Mouse (Mus musculus): ENCODE data around the gene Gramd4. TPM values are rescaled to one million over a fixed set of nuclear protein-coding genes. Genes with fewer than 3 reads are reported as not detected.
A peak's percentile ranks its signal among the peaks of the same experiment; 100 is the strongest.
"Not testable (repeated sequence)": the region's sequence is repeated elsewhere in the genome, so short reads cannot be mapped to it uniquely, and the experiment has no call there.

The Gramd4 gene
- total RNA-seq, 4 experiments from 2014 or later, result 24.1 to 30.9 (median 29.9) TPM

DNA sequence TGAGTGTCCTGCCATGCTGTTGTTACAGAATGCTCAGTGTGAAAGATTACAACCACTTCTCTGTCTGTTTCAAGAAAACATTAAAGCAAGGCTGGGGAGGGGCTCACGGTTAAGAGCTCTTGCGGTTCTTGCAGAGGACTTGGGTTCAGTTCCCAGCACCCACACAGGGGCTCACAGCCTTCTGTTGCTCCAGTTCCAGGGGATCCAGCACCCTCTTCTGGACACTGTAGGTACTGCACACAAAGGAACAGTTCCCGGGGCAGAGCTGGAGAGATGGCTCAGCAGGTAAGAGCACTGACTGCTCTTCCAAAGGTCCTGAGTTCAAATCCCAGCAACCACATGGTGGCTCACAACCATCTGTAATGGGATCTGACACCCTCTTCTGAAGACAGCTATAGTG is 104.3 kb downstream of the Gramd4 start:
- not testable (repeated sequence) for DNase-seq (ENCODE audit: low spot score in 2 of 2)

DNA sequence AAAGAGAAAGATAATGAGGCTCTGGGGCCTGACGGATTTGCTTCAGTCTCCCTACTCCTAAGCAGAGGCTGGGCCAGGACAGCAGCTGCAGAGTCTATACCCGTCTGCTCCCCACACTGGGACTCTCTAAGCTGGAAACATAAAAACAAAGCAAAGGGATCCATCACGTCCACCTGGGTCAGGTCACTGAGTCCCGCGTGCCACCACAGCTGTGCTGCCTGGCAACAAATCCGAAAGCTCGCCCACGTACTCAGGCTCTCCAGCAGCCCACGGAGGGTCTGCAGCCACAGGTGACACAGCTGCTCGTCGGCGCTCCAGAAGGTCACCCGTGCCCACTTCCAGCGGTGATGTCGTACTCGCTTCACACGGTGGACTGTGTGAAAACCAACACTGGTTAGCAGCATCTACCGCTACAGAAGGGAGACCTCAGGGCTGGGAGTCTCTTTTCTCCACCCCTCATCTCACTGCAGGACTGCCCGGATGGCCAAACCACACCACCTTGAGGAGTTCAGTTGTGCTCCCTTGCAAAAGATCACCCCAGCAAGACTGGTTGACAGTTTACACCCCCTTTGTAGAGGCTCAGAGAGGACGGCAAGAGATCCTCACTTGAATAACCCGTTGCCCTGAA is 107.3 kb downstream of the Gramd4 start:
- no peak for DNase-seq (ENCODE audit: low spot score in 2 of 2)

DNA sequence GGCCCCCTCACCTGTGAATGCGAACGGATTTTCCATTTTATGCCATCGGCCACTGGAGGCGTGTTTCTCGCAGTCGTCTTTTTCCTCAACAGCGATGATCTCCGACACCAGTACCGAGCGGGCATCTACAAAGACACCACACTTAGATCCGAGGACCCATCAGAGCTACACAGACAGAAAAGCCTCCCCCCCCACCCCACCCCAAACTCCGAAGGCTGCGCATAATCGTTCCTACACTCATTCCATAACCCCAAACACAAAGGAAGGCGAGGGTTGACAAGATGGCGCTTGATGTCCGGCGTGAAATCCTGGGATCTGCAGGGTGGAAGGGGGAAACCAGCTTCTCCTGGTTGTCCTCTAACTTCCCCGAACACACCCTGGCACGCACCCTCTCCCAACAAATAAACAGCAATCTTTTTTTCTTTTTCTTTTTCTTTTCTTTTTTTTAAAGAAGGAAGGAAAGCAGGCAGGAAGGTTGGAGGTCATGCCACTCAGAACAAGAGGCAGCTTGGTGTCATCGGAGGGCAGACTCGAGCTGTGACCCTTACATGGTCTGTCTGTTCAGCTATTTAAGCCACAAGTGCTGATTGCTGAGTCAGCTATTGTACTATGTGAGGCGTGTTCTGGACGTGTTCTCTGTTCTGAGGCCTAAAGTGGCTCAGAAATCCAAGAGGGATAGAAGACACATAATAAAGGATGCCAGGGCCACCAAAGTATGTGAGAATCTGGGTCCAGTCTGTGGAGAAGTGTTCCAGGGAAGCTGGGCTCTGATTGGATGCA is 108.5 kb downstream of the Gramd4 start:
- DNase-seq (ENCODE audit: low spot score in 2 of 2), result no peak

DNA sequence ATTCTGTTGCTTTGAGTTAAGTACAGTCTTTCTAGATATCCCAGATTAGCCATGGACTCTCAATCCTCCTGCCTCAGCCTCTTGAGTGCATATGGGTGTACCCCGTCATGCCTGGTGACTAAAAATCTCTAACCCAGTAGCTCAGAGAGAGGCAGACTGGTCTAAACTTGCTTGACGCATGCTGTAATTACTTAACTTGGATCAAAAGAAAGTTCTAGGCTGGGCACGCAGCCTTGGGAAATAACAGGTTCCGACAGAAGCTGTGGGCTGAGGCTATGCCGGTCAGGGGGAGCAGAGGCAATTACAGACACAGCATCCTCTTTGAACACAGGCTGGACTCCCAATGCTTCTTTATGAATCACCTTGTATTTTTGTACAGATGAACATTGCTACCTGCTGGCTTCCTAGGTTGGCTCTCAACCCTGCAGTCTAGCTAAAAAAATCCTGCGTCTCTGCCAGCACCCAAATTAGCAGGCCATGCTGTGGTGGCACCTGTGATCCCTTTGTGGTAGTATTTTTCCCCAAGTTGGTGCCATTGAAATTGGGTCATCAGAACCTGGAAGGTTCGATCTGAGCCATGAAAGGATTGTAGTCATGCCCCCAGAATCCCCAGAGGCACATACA is 109.6 kb downstream of the Gramd4 start:
- DNase-seq (ENCODE audit: low spot score in 2 of 2), result no peak

DNA sequence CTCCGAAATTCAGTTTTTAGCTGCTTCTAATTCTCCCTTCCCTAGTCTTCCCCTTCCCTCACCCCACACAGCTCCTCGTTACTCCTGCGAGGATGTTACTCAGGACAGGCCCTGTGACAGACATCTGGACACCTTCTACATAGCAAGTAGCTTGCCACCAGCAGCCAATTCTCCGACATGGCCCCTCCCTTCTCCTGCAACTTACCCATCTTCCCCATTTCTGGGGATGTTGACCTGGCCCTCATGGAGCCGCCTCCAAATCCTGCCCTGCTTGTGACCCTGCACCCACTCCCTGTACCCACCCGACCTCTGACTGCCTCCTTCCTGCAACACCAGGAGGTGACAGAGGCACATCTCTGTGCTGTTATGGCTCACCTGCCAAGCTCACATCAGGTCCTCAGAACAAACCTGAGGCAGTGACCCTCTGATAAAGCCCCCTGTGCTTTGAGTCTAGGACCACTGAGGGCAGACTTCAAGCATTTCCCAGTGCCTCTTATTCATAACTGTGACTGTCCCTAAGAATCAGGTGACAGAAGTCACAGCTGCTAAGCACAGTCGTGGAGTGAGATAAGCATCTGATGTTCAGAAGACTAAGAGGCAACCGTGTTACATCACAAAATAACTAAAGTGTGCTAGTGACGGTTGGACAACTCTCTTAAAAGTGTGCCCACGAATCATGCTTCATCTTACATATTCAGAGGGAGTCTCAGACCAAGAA is 110.5 kb downstream of the Gramd4 start:
- no peak for DNase-seq (ENCODE audit: low spot score in 2 of 2)

DNA sequence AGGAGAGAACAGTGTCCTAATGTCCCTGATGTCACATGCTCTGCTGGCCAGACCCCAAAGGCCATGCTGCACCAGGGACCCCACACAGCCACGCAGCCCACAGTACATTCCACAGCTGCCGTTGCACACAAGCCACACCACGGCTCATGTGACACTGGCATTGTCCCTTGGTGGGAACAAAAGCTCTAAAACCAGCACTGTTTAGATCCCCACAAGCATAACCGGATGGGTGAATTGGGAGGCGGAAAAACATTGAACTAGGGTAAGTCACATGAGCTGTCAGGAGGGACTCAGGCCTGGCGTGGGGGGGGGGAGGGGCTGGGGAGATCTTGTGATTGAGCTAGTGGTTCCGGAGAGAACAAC is 111.0 kb downstream of the Gramd4 start:
- DNase-seq (ENCODE audit: low spot score in 2 of 2), result peak; percentile 65 to 80

DNA sequence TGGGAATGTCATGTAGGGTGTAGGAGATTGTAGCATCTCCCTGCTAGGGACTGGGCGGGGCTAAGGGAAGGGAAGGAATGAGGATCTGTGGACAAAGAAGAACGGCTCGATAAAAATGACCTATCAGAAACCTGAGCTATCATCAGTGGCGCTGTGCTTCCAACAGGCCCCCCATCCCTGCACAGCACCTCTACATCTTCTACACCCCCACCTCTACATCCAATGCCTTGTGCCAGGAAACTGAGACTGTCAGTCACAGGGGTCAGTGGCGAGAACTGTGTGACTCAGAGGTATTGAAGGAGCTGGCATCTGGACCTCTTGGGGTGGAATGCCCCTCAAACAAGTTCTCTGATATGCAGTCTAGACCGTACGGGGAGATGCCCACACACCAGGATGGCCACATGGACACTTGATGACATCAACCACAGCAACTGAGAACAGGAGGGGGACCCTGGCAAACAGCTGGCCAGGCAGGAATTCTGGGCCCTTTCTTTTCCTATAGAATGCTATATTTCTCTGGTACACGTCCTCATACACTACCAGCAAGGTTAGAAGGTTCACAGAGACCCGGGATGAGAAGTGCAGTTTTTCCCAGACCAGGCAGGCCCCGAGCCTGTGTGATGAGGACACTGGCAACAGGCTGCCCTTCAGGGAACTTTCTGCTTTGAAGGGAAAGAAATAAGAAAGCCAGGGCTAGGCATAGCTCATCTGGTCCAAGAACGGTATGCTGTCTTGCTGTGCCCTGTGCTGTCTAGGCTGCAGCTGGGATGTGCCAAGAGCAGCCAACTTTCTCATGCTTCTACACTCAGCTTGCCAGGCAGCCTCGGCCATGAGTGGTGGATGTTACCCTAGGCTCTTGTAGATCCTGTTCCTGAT is 111.7 kb downstream of the Gramd4 start:
- no peak for DNase-seq (ENCODE audit: low spot score in 2 of 2)

DNA sequence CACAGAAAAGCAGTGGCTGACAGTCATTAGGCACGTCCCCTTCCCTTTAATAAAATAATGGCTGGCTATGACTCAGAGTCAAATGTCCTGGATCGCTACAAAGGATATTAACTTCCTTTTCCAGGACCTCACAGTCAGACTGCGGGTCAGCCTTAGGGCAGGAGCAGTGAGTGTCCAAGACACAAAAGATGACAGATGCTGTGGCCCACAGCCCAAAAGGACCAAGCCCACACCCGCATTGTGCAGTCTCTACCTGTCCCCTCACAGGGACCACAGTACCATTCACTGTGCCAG is 112.3 kb downstream of the Gramd4 start:
- no peak for DNase-seq (ENCODE audit: low spot score in 2 of 2)

DNA sequence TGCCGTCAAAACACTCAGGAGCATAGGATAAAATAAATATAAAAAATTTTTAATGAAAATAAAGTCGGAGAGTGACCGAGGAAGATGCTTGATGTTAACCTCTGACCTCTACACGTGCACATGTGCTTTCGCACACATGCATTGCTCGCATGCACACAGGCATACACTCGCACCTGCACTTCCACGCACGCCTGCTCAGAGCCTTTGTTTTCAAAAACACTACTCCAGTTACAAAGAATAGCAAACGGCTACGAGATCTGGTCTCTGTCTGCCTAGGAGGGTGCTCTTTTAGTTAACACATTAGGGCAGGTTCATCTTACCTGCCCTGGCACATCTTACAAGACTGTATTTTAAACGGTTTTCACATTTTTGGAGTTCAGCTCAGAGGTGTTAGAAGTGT is 113.8 kb downstream of the Gramd4 start:
- no peak for DNase-seq (ENCODE audit: low spot score in 2 of 2)

DNA sequence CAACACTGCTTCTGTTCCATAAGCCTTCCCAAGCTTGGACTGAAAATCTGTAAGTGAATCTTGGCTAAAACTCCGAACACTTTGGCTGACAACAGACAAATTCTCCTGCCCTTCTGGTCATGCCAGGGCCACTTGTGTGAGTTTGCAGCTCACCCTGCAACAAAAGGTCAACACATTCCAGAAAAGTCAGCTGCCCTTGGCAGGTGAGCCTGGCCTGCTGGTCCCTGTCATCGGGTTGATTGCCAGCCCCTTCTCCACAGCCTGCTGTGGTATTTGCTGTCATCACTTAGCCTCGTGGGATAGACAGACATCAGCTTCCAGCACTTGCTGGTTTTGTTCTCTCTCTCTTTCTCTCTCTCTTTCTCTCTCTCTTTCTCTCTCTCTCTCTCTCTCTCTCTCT is 114.6 kb downstream of the Gramd4 start:
- DNase-seq (ENCODE audit: low spot score in 2 of 2), result no peak

DNA sequence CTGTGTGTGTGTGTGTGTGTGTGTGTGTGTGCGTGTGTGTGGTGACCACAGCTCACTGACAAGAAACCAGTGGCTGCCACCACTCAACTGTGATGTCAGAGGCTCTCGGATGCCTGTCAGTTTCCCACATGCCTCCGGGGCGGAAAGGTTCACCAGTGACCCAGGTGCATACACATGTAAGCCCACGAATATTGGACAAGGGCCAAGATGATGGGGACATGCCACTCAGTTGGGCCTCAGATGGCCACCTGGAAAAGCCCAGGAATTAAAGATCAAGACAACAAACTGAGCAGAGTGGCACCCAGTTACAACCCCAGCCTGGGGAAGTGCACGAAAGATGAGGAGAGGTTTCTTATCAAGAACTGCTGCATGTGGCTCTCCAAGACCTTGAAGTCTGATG is 115.0 kb downstream of the Gramd4 start:
- no peak for DNase-seq (ENCODE audit: low spot score in 2 of 2)

DNA sequence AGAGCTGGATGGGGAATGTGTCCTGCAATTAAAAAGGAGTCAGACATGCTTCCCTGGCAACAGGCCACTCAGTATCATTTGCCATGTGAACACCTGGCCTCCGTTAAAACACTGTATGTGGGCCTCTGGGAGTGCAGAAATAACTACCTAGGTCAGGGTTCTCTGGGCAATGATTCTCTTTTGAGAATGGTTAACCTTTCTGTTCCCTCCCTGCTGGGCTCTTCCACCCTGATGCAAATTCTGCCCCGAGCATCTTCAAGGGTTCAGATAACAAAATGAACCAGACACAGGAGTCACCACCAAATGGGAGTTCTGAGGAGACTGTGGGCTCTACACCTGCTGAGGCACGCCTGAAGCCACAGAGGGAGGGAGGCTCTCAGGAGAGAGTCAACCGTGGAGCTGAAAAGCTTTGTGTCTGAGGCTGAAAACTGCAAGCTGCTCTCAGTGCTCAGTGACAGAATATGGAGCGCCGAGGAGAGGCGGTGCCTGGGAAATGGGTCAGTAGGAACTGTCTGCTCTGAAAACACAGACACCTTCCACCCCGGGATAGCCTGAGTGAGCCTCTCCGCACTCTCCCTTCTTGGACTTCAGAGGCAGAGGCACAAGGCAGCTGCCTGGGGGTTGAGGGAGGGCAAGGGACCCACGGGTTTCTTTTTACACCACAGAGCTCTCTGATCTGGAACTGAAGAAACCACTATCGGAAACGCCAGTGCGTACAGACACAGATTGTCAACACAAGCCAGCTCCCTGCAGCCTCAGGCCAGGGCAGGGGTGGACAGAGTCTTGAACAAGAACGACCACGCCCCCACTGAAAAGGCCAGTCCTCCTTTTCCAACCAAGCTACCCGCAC is 115.9 kb downstream of the Gramd4 start:
- DNase-seq (ENCODE audit: low spot score in 2 of 2), result no peak

DNA sequence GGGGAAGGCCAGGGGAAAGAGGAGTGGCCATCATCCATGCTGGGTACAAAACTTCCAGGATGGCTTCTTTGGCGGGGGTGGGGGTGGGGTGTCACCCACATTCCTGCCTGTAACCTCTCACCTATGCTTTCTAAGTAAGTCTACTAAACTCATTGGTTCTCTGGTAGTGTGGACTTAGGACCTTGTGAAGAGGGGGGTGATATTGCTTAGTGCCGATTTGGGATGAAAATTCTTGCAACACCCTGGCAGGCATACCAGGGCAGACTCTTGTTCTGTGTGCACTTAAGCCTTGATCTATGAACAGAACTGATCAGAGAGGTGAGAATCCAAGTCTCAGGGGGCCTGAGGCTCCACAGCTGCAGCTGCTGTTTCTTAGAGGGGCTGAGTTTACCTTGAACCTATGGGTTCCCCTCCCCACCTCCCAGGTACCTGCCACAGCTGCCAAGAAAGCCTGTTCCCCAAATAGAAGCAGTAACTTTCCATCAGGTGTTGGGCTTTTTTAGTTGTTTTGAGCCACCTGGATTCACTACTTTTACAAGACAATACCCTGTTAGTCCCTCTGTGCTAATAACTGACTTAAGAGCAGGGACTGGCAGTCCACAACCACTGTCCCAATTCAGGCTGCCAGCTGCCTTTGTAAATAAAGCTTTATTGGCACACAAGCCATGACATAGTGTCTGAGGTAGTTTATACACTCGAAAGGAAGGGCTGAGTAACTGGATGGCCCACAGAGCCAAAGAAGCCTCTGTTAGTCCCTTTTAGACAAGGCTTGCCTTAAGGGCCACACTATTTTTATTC is 118.0 kb downstream of the Gramd4 start:
- DNase-seq (ENCODE audit: low spot score in 2 of 2), result no peak

DNA sequence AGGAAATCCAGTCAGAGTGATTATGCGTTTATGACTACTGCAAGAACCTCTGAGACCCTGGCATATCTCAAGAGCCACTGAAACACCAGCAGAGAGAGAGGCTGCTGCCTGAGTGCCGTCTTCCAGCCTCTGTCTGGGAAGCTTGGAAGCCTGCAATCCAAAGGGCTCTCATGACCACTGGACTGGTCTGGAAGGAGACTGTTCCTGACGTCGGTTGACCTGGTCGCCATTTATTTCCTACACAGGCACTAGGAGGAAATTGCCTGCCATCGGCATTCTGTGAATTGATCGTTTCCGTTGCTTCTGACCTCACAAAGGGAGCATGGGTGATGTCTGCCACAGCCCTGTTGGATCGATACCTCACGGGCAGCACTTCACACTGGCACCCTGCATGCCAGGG is 118.7 kb downstream of the Gramd4 start:
- no peak for DNase-seq (ENCODE audit: low spot score in 2 of 2)

DNA sequence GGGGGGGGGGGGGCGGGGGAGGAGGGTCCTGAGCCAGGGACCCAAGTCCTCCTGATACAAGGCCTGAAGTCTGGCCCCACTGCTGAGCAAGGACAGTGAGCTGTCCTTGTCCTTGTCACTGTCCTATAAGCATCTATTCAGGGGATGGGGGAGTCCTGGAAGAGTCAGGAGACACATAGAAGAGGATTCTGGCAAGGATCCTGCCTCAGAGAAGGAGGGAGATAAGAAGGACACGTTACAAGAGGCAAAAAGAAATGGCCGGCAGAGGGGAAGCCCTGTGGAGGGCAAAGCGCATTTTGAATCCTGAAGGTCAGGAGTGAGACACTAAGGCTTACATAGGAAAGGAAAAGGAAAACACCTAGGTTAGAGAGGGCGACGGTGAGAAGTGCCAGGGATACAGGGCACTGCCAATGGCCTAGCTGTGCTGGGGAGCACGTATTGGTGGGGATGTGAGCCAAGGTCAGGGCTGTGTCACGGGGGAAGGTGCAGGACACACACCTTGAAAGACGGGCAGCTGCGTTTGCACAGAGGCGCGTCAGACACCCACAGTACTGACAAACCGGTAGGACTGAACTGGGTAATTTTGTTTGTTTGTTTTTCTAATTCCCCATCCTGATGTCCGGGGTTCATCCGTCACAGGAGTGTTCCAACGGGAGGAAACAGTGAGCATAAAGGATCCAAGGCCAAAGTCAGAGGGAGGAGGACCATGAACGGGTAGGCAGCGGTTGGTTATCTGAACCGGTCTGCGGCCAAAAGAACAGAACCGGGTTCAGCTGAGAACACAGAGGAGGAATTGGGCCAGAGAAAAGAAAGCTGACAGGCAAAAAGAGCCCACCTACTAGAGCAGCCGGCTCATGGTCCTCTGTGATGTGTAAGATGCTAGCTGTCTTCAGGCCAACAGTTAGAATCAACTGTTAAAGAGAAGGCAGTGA is 119.5 kb downstream of the Gramd4 start:
- no peak for DNase-seq (ENCODE audit: low spot score in 2 of 2)

DNA sequence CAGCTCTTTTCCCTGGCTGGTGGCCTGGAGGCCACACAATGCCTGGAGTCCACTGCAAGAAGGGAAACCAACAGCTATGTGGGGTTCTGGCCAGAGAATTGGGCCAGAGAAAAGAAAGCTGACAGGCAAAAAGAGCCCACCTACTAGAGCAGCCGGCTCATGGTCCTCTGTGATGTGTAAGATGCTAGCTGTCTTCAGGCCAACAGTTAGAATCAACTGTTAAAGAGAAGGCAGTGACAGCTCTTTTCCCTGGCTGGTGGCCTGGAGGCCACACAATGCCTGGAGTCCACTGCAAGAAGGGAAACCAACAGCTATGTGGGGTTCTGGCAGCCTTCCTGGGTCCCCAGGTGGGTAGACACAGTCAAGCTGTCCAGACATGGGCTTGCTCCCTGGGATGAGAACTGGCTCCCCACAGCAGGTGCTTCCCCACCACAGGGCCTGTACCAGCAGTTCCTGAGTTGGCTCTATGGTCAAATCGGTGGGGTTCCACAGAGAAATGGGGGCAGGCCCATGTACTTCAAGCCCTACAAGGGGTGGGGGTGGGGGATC is 120.3 kb downstream of the Gramd4 start:
- not testable (repeated sequence) for DNase-seq (ENCODE audit: low spot score in 2 of 2)

DNA sequence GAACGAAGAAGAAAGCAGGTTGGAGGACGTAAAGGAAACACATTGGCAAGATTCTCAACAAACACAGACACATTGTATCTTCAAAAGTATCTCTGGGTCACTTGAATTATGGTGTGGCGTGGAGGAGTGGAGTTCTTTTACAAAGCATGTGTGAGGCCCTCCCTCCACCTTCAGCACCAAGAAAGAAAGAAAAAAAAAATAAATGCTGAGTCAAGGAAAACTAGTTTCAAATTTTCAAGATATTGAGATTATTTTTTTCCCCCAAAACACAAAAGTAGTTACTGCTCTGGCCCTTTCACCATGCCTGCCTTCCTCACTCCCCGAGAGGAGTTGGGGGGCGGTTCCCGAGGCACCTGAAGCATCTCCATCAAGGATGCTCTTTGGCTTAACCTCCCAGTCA is 121.1 kb downstream of the Gramd4 start:
- DNase-seq (ENCODE audit: low spot score in 2 of 2), result no peak

DNA sequence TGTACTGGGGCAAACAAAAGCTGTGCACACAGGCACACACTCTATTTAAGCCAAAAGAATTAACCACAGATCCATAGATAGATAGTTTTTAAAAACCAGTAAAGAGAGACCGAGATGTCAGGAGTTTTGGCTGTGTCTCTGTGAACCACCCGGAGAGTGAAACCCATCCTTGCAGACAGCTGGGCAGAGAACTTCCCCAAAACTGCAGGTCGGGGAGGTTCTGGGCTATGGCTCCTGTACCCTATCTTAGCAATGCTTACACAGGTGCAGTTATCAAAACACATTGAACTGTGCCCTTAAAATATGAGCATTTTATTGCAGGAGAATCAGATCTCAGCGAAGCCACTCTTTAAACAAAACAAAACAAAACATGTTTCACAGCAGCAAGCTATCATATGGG is 122.9 kb downstream of the Gramd4 start:
- DNase-seq (ENCODE audit: low spot score in 2 of 2), result no peak
